Mouse (Mus musculus) stomach, embryonic 16.5 days (tissue): ENCODE data around the gene Psmb7. TPM values are rescaled to one million over a fixed set of nuclear protein-coding genes. Genes with fewer than 3 reads are reported as not detected.

Experiments used
- ATAC-seq: fragments of 200-750 bp; cut with Nextera tagmentation; 2 replicates; pipeline ENCODE4 v1.8.0; 2017; ENCODE audit warnings: moderate number of reproducible peaks, moderate TSS enrichment; ENCODE audit not compliant: insufficient read depth, low FRiP score
- H3K27ac ChIP-seq: fragments of 300-500 bp; sonication (generic); 2 replicates; pipeline ENCODE4 v1.5.1; 2014; ENCODE audit warnings: low read length
- H3K27me3 ChIP-seq: fragments of 300-500 bp; sonication (generic); 2 replicates; pipeline ENCODE4 v1.6.1; 2014; ENCODE audit warnings: low read length, control low read depth, mixed read lengths; ENCODE audit not compliant: control insufficient read depth, insufficient read depth
- H3K36me3 ChIP-seq: fragments of 300-500 bp; sonication (generic); 2 replicates; pipeline ENCODE4 v1.6.1; 2014; ENCODE audit warnings: low read length; ENCODE audit not compliant: control insufficient read depth, insufficient read depth
- H3K4me1 ChIP-seq: fragments of 300-500 bp; sonication (generic); 2 replicates; pipeline ENCODE4 v1.6.1; 2014; ENCODE audit warnings: low read length, control low read depth, mixed read lengths; ENCODE audit not compliant: control insufficient read depth, insufficient read depth
- H3K4me2 ChIP-seq: fragments of 300-500 bp; sonication (generic); 2 replicates; pipeline ENCODE4 v1.6.1; 2014; ENCODE audit warnings: low read depth, low read length, mixed read lengths
- H3K4me3 ChIP-seq: fragments of 300-500 bp; sonication (generic); replicated peaks from 2 replicates; pipeline ENCODE4 v1.5.1; 2014; ENCODE audit warnings: mild to moderate bottlenecking, low read length
- H3K9ac ChIP-seq: fragments of 300-500 bp; sonication (generic); 2 replicates; pipeline ENCODE4 v1.6.1; 2014; ENCODE audit warnings: low read length
- H3K9me3 ChIP-seq: fragments of 300-500 bp; sonication (generic); replicated peaks from 2 replicates; pipeline ENCODE4 v1.6.1; 2016; ENCODE audit warnings: low read length, control low read depth; ENCODE audit not compliant: control insufficient read depth
- WGBS: fragments of 180-500 bp; shearing (Covaris S2); extraction: QIAGEN DNeasy Blood & Tissue Kit; methylation state at CpG from one replicate; pipeline ENCODE4 v1.1.7; 2014; 5-methylcytosine and 5-hydroxymethylcytosine counted together
- polyA plus RNA-seq: library from polyadenylated mRNA; unstranded; fragments of >200 nt; fragmentation: Nextera tagmentation; extraction: Ambion mirVana; gene quantifications from 2 replicates; pipeline ENCODE4 v1.2.1, GENCODE M21; 2015

Psmb7 gene
- polyA plus RNA-seq, 1 experiment from 2014 or later: 213 TPM

DNA sequence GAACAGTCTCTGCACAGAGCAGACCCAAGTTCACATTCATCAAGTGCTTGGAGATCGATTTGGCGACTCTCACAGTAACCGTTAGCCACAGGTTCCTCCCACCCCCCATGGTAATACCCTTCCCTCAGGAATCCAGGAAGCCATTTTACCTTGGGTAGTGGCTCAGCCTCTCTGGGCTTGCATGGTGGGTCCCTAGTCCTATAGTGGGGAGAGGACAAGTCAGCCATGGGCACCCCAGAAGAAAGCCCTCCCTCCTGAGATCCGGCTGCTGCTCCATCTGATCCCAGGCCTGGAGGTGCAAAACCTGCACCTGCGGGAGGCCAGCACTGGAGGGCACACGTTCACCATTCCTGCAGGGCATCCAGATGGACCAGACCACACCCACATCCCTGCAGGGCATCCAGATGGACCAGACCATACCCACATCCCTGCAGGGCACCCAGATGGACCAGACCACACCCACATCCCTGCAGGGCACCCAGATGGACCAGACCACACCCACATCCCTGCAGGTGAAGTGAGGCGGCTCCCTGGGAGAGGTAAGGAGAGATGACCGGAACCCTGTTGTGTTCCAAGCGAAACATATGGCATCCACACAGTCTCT, 31.6 kb upstream of the Psmb7 start:
- no peak overlapping the region for H3K27ac ChIP-seq
- H3K4me1 ChIP-seq: no peaks in the 10 kb centered on the region
- H3K9ac ChIP-seq: no peak overlapping the region
- no peaks in the 10 kb centered on the region for H3K9me3 ChIP-seq
- H3K4me2 ChIP-seq: no peak overlapping the region
- no peak for ATAC-seq
- no peak overlapping the region for H3K4me3 ChIP-seq
- H3K27me3 ChIP-seq: no peaks in the 10 kb centered on the region
- 55% methylated on average over 9 of the region's 9 CpGs for WGBS
- no peaks in the 10 kb centered on the region for H3K36me3 ChIP-seq

DNA sequence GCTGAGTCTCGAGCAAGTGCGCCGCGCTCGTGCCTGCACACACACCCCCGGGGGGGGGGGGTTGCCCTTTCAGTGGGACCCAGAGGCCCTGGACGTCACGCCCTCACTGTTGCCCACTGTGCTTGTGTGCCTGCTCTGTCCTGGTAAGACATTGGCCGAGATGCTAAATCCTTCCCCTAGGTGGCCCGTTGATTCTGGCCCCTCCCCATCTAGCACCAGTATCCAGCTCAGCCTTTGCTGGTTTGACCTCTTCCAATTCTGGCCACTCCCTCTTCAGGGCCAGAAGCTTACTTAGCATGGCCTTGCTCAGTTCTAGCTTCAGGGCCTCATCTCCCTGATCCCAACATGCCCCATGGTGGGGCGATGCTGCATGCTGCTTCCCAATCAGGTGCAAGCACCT, 28.6 kb upstream of the Psmb7 start:
- Histone ChIP-seq H3K4me3 (no peak overlapping the region), H3K36me3 (no peaks in the 10 kb centered on the region), H3K9ac (no peak overlapping the region), H3K4me2 (no peak overlapping the region), H3K27ac (no peak overlapping the region), H3K4me1 (no peaks in the 10 kb centered on the region), H3K9me3 (no peaks in the 10 kb centered on the region), H3K27me3 (no peaks in the 10 kb centered on the region)
- ATAC-seq: no peak
- 55% methylated on average over 11 of the region's 11 CpGs for WGBS

DNA sequence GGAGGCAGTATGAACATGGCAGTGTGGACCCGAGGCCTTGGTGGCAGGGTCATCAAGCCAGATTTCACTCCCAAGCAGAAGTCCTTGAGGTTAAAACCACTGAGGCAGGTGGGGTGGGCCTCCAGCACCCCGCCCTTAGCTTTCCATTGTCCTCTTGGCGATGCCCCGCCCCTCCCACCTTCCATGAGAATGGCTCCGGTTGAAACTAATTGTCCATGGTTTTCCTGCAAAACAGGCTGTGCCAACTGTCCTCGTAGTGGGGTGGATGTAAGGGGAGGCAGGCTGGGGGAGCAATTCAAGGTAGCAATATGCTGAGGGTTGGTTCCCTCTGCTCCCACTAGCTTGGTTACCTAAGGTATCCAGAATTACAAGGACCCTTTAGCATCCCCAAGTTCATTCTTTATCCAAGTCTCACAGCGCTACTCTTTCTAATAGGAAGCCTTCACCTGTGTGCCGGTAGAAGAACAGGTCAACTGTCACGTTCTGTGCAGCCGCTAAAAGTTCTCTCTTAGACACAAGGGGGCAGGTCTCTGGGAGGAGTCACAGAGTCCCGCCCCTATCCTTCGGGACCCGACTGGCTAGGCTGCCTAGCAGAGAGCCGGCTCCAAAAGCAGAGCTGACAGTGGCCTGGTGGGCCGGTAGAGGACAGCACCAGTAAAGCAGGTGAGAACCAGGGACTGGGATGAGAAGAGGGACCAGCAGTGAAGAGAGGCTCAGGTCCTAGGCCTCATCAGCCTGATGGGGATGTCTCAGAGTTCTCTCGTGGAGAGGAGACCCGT, 25.1 kb upstream of the Psmb7 start:
- Histone ChIP-seq H3K4me1 (no peaks in the 10 kb centered on the region), H3K27me3 (no peaks in the 10 kb centered on the region), H3K4me3 (no peak overlapping the region), H3K4me2 (0 out of 2 replicates have a peak overlapping the region, but pooled peaks have one; percentile 3), H3K9me3 (no peaks in the 10 kb centered on the region), H3K27ac (no peak overlapping the region), H3K36me3 (no peaks in the 10 kb centered on the region), H3K9ac (no peak overlapping the region)
- ATAC-seq: peak; percentile 77
- WGBS: 14% methylated on average over 17 of the region's 17 CpGs

DNA sequence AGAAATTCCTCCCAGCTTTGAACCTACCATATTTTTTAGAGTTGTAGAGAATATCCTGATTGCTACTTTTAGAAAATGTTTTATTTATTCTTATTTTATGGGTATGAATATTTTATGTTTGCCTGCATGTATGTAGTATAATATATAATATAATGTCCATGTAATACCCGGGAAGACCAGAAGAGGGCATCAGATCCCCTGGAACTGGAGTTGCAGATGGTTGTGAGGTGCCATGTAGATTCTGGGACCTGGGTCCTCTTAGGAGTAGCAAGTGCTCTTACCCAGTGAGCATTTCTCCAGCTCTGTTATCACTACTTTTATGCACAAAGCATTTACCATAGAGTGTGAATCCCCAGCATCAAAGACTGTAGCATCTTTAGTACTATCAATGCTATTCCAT, 17.5 kb upstream of the Psmb7 start:
- H3K27ac ChIP-seq: no peak overlapping the region

DNA sequence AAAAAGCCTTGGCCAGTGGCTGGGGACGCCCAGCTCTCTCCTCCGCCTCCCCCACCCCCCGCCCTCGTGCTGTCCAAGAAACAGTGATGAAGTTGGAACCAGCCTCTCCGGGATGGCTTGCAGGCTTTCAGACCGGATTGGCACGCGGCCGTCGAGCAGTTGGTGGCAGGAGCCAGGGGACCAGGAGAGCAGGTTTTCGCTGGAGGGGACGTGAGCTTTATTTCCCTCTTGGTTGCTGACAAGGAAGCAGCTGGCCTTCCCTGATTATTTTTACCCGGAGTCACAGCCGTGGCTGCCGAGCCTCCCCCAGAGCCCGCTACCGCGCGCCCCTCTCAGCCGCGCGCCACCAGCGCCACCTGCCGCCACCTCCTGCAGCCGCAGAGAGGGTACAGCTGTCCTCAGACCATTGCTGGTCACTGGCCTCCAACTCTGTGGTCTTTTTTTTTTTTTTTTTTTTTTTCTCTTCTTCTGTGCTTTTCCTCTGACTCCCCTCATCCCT, 14.5 kb upstream of the Psmb7 start:
- under 1% methylated on average over 25 of the region's 25 CpGs for WGBS
- H3K27me3 ChIP-seq: peaks cover 5% of the 10 kb centered on the region; the same call in 1 of the 2 replicates
- peak overlapping the region; percentile 42 for H3K4me3 ChIP-seq
- H3K9ac ChIP-seq: peak overlapping the region; percentile 56; the same call in 1 of the 2 replicates
- H3K36me3 ChIP-seq: no peaks in the 10 kb centered on the region
- peak overlapping the region; percentile 56 for H3K4me2 ChIP-seq
- no peaks in the 10 kb centered on the region for H3K4me1 ChIP-seq
- no peaks in the 10 kb centered on the region for H3K9me3 ChIP-seq
- peak; percentile 90 for ATAC-seq
- H3K27ac ChIP-seq: no peak overlapping the region

More for the DNA sequence above, 17.5 kb upstream of the Psmb7 start:
- no peak for ATAC-seq
- H3K27me3 ChIP-seq: peaks cover 5% of the 10 kb centered on the region; the same call in 1 of the 2 replicates
- no peaks in the 10 kb centered on the region for H3K9me3 ChIP-seq
- WGBS: 0% methylated on average over 1 of the region's 1 CpGs
- H3K36me3 ChIP-seq: no peaks in the 10 kb centered on the region
- H3K4me3 ChIP-seq: no peak overlapping the region
- no peak overlapping the region for H3K4me2 ChIP-seq
- no peak overlapping the region for H3K9ac ChIP-seq
- no peaks in the 10 kb centered on the region for H3K4me1 ChIP-seq

DNA sequence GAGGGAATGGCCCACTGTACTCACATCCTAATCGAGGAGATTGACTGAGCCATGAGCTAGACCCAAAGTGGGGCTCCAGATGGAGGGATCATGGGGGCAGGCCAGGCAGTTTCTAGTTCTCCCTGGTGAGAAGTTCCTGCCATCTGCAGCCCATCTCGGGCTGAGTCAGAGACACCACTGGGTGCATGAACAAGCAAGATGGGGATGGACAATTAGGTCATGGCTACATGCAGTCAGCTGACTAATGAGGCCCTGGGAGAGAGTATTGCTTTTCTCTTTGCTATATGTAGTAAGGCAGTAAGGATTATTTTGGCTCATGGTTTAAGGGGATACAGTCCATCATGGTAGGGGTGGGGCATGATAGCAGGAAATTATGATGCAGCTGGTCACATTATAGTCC, 9.8 kb upstream of the Psmb7 start:
- no peaks in the 10 kb centered on the region for H3K4me1 ChIP-seq
- no peak overlapping the region for H3K9ac ChIP-seq
- no peak overlapping the region for H3K27ac ChIP-seq
- H3K4me2 ChIP-seq: no peak overlapping the region
- WGBS: 78% methylated on average over 2 of the region's 2 CpGs
- H3K9me3 ChIP-seq: no peaks in the 10 kb centered on the region
- peaks cover 5% of the 10 kb centered on the region; the same call in 1 of the 2 replicates for H3K27me3 ChIP-seq
- no peak overlapping the region for H3K4me3 ChIP-seq
- H3K36me3 ChIP-seq: no peaks in the 10 kb centered on the region
- ATAC-seq: no peak

DNA sequence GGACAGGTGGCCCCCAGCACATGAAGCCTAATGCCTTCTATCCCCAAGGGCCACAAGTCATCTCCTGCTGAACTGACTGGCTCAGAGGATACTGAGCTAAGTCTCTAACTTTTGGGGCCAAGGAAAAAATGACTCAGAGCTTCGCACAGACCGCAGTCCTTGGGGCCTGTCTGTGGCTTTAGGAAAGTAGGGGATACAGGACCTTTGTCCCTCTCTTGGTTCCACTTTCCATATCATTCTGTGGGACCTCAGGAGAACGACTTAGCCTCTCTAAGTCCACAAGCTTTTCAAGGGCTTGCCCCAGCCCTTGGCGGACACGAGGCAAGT, 9.4 kb upstream of the Psmb7 start:
- Histone ChIP-seq H3K4me3 (no peak overlapping the region), H3K9ac (no peak overlapping the region)
- WGBS: 85% methylated on average over 5 of the region's 5 CpGs

DNA sequence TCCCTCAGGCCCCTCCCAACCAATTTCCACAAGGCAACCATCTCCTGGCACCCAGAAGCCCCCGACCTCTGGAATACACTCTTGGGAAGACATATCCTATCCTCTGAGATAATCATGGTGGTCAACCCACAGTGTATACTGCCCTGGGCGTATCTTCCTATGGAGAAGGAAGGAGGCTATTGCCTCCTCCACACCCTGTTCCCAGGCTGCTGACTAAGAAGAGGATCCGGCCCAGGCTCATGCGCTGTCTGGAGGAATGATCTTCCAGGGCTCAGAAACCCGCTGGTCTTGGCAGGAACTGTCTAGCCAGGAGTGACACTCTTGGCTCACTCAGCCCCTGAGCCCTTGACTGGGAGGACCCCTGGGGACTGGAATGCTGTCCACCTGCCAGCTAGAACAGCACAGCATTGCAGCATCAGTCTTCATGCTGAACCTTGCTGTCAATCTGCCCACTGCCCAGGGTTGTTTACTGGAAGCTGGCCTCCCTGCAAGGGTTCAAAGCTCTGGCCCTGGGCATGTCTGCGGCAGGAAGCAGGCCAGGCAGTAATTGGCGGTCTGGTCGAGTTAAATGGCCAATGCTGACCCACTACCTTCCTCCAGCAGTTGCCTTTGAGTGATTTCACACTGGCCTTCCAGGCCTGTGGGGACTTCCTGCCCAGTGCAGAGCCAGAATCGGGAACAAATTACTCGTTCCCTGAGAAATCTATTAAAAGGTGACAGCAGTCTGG, 8.8 kb upstream of the Psmb7 start:
- Histone ChIP-seq H3K36me3 (no peaks in the 10 kb centered on the region), H3K9me3 (no peaks in the 10 kb centered on the region), H3K27ac (no peak overlapping the region), H3K9ac (no peak overlapping the region), H3K27me3 (peaks cover 5% of the 10 kb centered on the region; the same call in 1 of the 2 replicates), H3K4me1 (no peaks in the 10 kb centered on the region), H3K4me2 (no peak overlapping the region), H3K4me3 (no peak overlapping the region)
- no peak for ATAC-seq
- WGBS: 66% methylated on average over 10 of the region's 10 CpGs

More for the DNA sequence above, 9.4 kb upstream of the Psmb7 start:
- Histone ChIP-seq H3K27me3 (peaks cover 5% of the 10 kb centered on the region; the same call in 1 of the 2 replicates), H3K9me3 (no peaks in the 10 kb centered on the region), H3K4me1 (no peaks in the 10 kb centered on the region), H3K4me2 (no peak overlapping the region), H3K27ac (no peak overlapping the region), H3K36me3 (no peaks in the 10 kb centered on the region)
- ATAC-seq: no peak

DNA sequence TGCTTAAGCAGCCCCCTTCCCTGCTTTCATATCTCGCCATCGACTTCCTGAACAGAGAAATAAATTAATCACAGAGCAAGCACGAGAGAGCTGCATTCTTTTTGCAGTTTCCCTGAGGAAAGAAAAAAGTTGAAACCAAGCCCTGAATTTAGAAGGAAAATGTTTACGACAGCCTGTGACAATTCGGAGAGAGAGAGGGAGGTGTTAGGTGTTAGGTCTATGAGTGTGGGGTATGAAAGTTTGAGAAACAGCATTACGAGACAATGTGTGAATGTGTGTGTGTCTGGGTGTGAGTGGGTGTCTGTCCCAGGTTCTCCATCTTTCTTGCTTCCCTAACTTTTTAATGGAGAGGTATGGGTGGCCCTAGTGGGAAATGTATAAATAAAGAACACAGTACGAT, 8.2 kb upstream of the Psmb7 start:
- no peak for ATAC-seq

More for the DNA sequence above, 8.2 kb upstream of the Psmb7 start:
- Histone ChIP-seq H3K9ac (no peak overlapping the region), H3K4me1 (no peaks in the 10 kb centered on the region), H3K27me3 (0 out of 2 replicates have a peak, but pooled peaks cover 1% of the 10 kb centered on the region), H3K4me2 (no peak overlapping the region), H3K4me3 (no peak overlapping the region), H3K9me3 (no peaks in the 10 kb centered on the region), H3K36me3 (no peaks in the 10 kb centered on the region), H3K27ac (no peak overlapping the region)
- 69% methylated on average over 7 of the region's 7 CpGs for WGBS
